Mouse (Mus musculus) adrenal gland, adult 8-10 months (tissue): ENCODE results near the gene Kdm2a. TPM values are rescaled to one million over a fixed set of nuclear protein-coding genes. Genes with fewer than 3 reads are reported as not detected.
"Not testable (repeated sequence)": the region's sequence is repeated elsewhere in the genome, so short reads cannot be mapped to it uniquely, and the experiment has no call there.

Experiments
- DNase-seq: peaks from one replicate; pipeline ENCODE4 v3.0.0; 2022
- total RNA-seq, 4 experiments: library from RNA; stranded (reverse); gene quantifications; 2 replicates each; pipeline ENCODE4 v1.2.4; 2022

Gene Kdm2a
- total RNA-seq, 4 experiments from 2014 or later: 88.6 to 150 (median 124) TPM

GRCm38 (mm10) chr19:4414631-4415030 lies 16.5 kb upstream of the Kdm2a start:
- no peak for DNase-seq

GRCm38 (mm10) chr19:4409062-4409461 lies 11.0 kb upstream of the Kdm2a start:
- no peak for DNase-seq

DNA sequence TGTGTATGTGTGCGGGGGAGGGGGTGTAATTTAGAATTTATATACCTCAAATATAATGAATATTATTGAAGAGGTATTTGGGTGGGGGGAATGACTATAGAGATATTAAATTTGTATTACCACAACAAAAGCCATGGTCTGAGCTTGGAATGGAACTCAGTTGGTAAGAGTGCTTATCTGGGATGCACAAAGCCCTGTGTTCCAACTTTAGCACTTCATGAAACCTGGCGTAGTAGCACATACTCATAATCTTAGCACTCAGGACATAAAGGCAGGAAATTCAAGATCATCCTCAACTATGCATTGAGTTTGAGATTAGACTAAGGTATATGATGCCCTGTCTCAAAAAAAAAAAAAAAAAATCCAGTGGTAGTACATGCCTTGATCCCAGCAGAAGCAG lies 6.8 kb upstream of the Kdm2a start:
- no peak for DNase-seq

DNA sequence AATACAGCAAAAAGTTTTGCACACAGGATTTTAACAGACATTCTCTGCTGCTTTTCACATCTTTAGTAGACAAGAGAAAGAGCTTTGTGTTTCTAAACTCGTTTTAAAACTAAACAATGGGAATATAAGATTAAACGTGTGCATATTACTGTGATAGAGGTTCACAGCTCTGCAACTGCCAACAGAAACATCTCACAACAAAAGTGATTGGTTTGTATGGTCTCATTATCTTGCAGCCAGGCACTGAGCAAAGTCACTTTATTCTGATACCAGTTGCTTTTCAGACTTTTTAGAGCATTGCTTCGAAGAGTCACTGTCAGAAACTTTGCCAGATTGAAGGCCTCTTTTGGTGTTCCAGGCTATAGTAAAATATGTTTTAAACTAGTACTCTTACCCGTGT lies 874 bp upstream of the Kdm2a start:
- DNase-seq: no peak

GRCm38 (mm10) chr19:4398630-4398948 lies 504 bp upstream of the Kdm2a start:
- DNase-seq: no peak

DNA sequence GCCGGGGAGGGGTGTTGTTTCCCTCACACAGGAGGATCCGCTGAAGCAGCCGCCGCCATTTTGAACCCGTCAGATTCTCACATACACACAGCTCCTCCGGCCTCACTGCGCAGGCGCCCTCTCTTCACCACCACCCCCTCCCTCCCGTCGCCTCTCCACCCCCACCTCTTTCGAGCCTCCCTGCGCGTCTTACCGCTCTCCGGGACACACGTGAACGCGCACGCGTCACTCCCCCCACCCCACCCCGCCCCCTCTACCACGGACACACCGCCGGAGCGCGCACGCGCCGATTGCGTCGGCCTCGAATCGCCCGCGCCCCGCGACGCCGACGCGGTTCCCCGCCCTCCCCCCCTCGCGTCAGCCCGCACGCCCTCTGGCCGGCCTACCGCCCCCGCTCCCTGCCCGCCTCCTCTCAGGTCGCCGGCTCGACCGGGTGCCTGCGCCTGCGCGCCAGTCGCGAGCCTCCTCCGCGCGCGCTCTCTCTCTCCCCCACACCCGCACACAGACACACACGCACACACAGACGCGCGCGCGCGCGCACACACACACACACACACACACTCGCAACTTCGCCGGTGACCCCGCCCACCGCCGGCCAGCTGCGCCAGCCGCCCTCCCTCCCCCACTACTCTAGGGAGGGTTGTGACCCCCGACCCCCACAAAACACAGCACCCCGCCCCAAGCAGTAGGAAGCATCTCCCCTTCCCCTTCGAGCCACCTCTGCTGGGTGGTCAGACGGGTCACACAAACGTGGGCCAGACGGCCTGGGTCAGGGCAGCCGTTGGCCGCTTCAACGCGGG lies 887 bp downstream of the Kdm2a start:
- peak; percentile 95 for DNase-seq

DNA sequence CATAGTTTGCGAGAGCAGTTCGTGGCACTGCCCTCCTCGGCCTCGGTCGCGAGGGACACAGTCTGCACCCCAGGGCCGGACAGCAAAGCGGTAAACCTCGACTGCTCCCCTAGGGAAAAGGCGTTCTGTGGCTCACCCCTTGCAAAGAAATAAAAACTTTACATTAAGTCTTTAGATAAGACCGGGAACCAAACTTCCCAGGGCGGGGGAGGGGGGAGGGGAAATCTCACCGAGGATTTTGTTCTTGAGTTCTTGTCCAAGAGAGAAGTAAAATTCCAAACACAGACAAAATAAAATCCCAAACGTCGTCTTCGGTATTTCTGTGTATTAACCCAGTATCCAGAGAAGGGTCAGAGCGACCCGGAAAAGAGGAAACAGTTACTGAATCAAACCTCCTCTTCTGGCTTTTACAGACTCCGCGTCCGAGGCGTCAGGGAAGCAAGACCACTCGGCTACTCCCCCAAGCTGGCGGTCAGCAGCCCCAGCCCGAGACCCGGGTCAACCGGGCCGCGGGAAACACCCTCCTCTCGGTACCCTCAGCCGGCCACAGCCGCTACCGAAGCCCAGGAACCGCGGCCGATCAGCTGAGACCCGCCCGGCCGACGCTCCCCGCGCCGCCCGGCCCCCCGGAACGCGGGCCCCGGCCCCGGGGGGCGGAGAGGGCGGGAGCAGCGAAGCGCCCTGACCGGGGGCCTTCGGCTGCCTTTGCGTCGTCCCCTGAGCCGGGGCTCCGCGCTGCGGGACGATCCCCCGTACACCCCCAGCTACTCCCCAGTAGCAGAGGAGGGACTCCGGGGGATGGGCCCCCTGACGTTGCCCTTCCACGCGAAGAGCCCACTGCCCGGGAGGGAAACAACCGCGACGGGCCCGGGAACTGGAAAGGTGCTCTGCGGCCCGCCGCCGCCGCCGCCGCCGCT lies 1.7 kb downstream of the Kdm2a start:
- no peak for DNase-seq

DNA sequence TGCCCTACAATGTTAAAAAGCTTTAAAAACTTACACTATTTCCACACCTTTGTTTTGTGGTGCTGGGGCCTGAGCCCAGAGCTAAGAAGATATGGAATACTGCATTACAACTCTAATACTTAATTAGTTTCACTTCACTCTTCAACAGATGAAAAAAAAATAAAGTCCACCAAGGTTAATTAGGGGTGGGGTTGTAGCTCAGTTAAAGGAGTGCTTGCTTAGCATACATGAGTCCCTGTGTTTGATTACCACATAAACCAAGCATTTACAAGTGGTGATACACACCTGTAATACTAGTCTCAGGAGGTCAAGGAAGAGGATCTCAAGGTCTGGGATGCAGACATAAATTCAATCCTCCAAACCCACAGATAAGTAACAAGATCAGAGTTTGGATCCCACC lies 10.8 kb downstream of the Kdm2a start:
- no peak for DNase-seq

DNA sequence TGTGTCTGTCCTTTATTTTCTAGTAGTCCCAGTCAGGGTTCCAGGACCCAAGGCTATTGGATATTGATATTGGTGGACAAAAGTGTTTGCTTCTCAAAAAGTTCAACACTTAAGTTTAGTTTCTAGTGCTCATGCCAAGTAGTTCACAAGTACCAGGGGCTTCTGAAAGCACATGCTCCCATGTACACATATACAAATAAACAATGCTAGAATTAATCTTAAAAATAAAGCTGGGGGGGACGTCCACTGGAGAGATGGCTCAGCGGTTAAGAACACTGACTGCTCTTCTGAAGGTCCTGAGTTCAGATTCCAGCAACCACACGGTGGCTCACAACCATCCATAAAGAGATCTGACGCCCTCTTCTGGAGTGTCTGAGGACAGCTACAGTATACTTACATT lies 13.1 kb downstream of the Kdm2a start:
- no peak for DNase-seq

- no peak for DNase-seq
Measured at GRCm38 (mm10) chr19:4384322-4384721, 13.8 kb downstream of the Kdm2a start.

- no peak for DNase-seq
Measured at GRCm38 (mm10) chr19:4383306-4383705, 14.8 kb downstream of the Kdm2a start.

DNA sequence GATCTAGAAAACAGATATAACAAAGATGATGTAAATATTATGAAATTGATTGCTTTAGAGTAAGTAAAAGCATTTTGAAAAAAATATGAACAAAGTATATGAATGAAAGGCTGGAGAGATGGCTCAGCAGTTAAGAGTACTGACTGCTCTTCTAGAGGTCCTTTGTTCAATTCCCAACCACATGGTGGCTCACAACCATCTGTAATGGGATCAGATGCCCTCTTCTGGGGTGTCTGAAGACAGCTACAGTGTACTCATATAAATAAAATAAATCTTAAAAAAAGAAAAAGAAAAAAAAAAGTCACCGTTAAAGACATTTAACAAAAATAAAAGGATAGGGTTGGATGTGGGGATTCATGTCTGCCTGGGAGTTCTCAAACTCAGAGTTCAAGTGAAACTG lies 15.8 kb downstream of the Kdm2a start:
- DNase-seq: not testable (repeated sequence)

DNA sequence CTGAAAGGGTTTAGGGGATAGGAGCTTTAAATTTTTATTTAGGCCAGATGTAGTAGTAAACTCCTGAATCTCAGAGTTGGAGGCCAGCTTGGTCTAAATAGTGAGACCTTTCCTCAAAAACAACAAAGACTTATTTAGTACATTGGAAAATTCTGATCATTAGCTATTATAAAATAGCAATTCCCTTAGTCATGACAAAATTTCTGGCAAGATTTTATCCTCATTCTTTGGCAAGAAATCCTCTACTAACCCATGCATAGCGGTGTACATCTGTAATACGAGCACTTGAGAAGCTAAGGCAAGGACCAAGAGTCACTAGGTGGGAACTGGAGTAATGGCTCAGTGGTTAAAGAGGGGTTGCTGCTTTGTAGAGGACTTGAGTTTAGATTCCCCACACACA lies 27.4 kb downstream of the Kdm2a start:
- DNase-seq: no peak

DNA sequence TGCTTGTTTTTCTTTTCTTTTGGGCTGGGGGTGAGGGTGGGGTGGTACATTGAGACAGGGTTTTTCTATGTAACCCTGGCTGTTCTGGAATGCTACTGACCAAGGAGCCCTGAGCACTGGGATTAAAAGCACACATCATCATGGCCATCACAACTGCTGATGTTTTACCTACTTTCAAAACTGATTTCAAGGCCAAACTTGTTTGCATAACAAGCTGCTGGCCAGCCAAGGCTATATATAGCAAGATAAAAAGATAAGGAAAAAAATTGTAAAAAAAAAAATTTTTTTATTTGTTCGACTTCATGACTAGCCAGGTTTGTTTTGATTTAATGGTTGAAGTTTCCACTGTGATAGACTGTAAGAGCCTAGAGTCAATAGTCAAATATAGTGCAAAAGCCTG lies 27.8 kb downstream of the Kdm2a start:
- DNase-seq: no peak

DNA sequence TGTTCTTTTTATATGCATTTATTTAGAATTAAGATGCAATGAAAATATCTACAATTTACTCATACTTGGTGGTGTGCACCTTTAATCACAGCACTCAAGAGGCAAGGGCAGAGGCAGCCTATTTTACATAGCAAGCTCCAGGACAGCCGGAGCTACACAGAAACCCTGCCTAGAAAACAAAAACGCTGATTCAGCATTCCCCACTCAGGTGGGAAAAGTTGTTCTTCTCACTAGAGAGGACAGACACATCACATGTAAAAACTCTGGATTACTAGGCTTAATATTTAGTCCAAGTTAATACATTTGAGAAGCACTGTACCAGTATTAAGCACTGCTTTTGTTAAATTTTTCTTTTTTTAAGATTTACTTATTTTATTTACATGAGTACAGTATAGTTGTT lies 48.6 kb downstream of the Kdm2a start:
- no peak for DNase-seq

GRCm38 (mm10) chr19:4346479-4346878 lies 51.6 kb downstream of the Kdm2a start:
- no peak for DNase-seq

GRCm38 (mm10) chr19:4338162-4338561 lies 59.9 kb downstream of the Kdm2a start:
- no peak for DNase-seq

DNA sequence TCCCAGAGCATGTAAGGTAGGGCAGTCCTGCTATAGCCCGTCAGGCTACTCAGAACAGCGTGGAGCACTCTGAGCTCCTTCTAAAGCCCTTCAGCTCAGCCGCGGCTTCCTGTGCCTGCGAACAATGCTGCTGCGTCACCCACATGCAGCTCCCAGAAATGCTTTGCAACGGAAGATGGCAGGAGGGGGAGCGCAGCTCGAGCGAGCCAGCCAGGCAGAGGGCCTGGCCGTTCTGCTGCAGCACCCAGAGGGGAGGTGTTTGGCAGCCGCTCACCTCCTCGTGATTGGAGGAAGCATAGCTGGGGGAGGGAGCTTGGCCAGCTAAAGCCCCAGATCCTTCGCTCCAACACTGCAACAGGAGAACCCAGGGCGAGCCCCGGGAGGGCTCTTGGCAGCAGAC lies 64.3 kb downstream of the Kdm2a start:
- DNase-seq: peak; percentile 95

GRCm38 (mm10) chr19:4333100-4333775 lies 64.8 kb downstream of the Kdm2a start:
- no peak for DNase-seq

- DNase-seq: peak; percentile 52
Measured at GRCm38 (mm10) chr19:4332653-4333052, 65.4 kb downstream of the Kdm2a start.

DNA sequence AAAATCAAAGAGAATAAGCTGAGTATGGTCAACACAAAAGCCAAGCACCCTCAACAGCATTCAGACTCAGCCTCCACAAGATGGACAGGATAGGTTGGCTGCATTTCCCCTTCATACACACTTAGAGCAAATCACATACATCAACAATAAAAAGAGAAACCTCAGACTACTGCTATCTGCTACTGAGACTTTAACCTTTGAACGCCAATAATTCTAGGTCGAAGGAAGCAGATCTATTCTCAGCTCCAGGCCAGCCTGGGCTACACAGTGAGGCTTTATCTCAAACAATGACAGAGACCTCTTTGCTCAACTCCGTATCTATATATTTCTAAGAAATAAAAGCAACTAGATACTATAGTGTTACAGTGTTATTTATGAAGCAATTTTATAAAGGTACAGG lies 66.8 kb downstream of the Kdm2a start:
- no peak for DNase-seq

DNA sequence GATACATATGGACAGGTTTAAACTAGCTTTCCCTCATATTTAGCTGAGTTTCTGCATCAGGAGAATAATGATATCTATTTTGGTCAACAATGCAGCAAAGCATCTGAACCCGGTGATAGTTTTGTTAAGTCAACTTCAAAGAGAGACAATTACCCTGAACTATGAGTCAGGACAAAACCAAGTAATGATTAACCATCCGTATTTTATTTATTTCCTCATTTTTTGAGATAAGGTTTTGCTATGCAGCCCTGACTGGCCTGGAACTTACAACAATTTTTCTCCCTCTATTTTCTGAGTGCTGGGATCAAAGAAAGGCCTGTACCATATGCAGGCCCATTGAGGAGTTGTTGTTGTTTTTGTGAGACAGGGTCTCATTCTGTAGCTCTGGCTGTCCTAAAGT lies 67.5 kb downstream of the Kdm2a start:
- DNase-seq: no peak

- DNase-seq: no peak
Measured at GRCm38 (mm10) chr19:4328737-4329304, 69.3 kb downstream of the Kdm2a start.
